Mouse (Mus musculus): Measurements from ENCODE around the gene Rpl26. TPM values are rescaled to one million over a fixed set of nuclear protein-coding genes. Genes with fewer than 3 reads are reported as not detected.

Gene Rpl26
- polyA plus RNA-seq, 1 experiment from 2014 or later, result 1,103 TPM

DNA sequence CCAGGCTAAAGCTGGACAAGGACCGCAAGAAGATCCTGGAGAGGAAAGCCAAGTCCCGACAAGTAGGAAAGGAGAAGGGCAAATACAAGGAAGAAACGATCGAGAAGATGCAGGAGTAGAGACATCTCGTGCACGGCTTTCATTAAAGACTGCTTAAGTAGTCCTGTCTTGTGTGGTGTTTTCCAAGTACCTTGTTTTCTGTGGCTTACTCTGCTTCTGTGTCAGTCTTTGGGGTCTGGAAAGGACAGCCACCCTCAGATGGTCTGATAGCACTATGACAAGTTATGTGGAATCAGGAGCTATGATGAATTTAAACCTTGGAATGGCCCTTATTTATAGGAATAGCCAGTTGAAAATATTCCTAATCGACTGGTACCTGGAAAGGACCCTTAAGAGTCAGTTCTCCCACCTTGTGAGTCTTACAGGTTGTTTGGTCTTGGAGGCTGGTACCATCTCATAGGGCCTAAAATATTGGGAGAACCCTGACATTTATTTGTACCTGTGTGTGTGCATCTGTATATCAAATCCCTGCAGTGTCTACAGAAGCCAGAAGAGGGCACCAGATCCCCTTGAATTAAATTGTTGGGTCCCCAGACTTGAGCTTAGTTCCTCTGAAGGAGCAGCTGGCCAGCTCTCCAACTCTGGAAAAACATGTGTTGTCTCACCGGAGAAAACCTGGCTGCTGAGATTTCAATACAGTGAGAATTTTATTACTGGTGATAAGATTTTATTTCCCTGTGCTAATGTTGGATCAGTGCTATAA is 3.2 kb downstream of the Rpl26 start:
- Histone ChIP-seq H3K4me1 (ENCODE audit: insufficient read depth) (peaks cover 3% of the 10 kb centered on the region; the same call in 1 of the 2 replicates), H3K9ac (no peak overlapping the region), H3K27ac (ENCODE audit: low read depth) (peak overlapping the region; percentile 24; the same call in 1 of the 2 replicates), H3K4me2 (no peak overlapping the region), H3K9me3 (ENCODE audit: low read depth, low read length) (no peaks in the 10 kb centered on the region), H3K27me3 (ENCODE audit: insufficient read depth, low read length) (no peaks in the 10 kb centered on the region), H3K4me3 (ENCODE audit: low read depth, low read length) (no peak overlapping the region), H3K36me3 (ENCODE audit: insufficient read depth) (peaks cover 47% of the 10 kb centered on the region)
- DNase-seq (peak; percentile 92), ATAC-seq (ENCODE audit: insufficient read depth) (no peak)
- peak; percentile 67 for TF ChIP-seq CTCF (IDR thresholded peaks at IDR 0.05; ENCODE audit: low read depth)
- WGBS, result 86% methylated on average over 8 of the region's 8 CpGs

DNA sequence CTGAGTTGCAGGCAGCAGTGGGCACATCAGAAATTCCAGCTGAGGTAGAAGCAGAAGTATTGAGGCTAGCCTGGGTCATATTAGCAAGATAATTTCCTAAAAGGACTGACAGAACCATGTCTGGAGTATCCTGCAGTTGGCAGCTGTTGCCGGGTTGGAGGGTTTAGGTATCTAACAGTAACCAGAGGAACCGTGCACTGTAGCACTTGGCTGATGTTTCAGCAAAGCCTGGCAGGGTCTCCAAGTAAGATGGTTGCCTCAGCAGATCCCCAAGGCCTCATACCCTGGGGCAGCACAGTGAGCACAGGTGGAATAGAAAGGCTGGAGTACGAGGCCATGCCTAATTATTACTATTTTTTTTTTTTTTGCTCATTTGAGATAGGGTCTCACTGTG is 3.8 kb downstream of the Rpl26 start:
- Histone ChIP-seq H3K4me1 (ENCODE audit: insufficient read depth) (peaks cover 3% of the 10 kb centered on the region; the same call in 1 of the 2 replicates), H3K36me3 (ENCODE audit: insufficient read depth) (peaks cover 47% of the 10 kb centered on the region), H3K27me3 (ENCODE audit: insufficient read depth, low read length) (no peaks in the 10 kb centered on the region), H3K27ac (ENCODE audit: low read depth) (no peak overlapping the region), H3K4me3 (ENCODE audit: low read depth, low read length) (no peak overlapping the region), H3K9me3 (ENCODE audit: low read depth, low read length) (no peaks in the 10 kb centered on the region), H3K4me2 (no peak overlapping the region), H3K9ac (no peak overlapping the region)
- no peak for TF ChIP-seq CTCF (IDR thresholded peaks at IDR 0.05; ENCODE audit: low read depth)
- WGBS, result 90% methylated on average over 3 of the region's 3 CpGs
- DNase-seq (no peak), ATAC-seq (ENCODE audit: insufficient read depth) (no peak)

DNA sequence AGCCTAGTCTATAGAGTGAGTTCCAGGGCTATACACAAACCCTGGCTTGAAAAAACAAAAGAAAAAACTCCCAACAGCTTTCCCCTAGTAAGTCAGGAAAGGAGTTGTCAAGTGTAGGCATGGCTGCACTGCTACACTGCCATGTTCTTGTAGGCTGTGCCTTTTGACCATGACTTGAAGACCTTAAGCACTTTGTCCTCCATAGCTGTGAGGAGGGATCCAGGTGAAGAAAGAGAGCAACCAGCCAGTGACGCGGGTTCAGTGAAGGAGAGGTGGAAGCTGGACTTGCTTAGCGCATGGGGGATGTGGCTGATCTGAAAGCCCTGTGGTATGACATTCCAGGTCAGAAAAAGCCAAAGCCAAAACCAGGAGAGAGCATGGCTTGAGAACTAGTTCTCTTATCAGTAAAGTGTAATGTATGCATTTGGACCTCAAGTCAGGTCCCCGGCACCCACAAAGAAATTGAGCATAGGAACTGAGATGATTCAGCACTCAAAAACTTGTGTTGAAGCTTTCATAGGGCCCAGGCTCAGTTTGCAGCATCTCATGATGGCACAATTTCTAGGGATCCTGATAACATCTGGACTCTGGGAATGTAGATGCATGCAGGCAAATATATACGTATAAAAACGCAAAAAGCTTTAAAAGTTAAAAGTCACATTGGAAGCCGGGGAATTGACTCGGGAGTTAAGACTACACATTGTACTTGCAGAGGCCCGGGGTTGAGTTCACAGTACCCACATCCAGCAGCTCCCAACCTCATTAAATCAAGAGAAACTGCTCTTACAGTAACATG is 4.5 kb downstream of the Rpl26 start:
- Histone ChIP-seq H3K4me2 (no peak overlapping the region), H3K9ac (no peak overlapping the region), H3K4me1 (ENCODE audit: insufficient read depth) (peaks cover 2% of the 10 kb centered on the region; the same call in 1 of the 2 replicates), H3K36me3 (ENCODE audit: insufficient read depth) (peaks cover 47% of the 10 kb centered on the region), H3K27me3 (ENCODE audit: insufficient read depth, low read length) (no peaks in the 10 kb centered on the region), H3K4me3 (ENCODE audit: low read depth, low read length) (no peak overlapping the region), H3K9me3 (ENCODE audit: low read depth, low read length) (no peaks in the 10 kb centered on the region), H3K27ac (ENCODE audit: low read depth) (no peak overlapping the region; the same call in 1 of the 2 replicates)
- 81% methylated on average over 9 of the region's 9 CpGs for WGBS
- DNase-seq, result no peak
- ATAC-seq (ENCODE audit: insufficient read depth), result no peak
- no peak for TF ChIP-seq CTCF (IDR thresholded peaks at IDR 0.05; ENCODE audit: low read depth)

DNA sequence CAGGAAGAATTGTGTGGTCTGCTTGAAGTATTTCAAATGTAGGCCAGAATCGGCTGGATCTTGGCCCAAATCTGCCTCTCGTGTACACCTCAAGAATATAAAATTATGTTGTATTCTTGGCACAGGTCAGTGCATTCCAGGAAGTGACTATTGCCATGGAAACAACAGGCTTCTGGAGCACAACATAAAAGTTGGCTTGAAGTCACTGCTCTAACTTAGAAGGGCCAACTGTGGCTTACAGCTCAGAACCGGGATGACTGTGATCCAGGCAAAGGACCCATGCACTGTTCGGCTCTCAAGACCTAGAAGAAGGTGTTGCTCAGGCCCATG is 5.0 kb downstream of the Rpl26 start:
- Histone ChIP-seq H3K4me2 (no peak overlapping the region), H3K9me3 (ENCODE audit: low read depth, low read length) (no peaks in the 10 kb centered on the region), H3K36me3 (ENCODE audit: insufficient read depth) (peaks cover 47% of the 10 kb centered on the region), H3K27me3 (ENCODE audit: insufficient read depth, low read length) (no peaks in the 10 kb centered on the region), H3K4me3 (ENCODE audit: low read depth, low read length) (no peak overlapping the region), H3K9ac (no peak overlapping the region), H3K4me1 (ENCODE audit: insufficient read depth) (no peaks in the 10 kb centered on the region), H3K27ac (ENCODE audit: low read depth) (no peak overlapping the region; the same call in 1 of the 2 replicates)
- WGBS, result 55% methylated on average over 4 of the region's 4 CpGs
- TF ChIP-seq CTCF (IDR thresholded peaks at IDR 0.05; ENCODE audit: low read depth), result no peak
- ATAC-seq (ENCODE audit: insufficient read depth) (peak; percentile 64), DNase-seq (peak; percentile 83)

DNA sequence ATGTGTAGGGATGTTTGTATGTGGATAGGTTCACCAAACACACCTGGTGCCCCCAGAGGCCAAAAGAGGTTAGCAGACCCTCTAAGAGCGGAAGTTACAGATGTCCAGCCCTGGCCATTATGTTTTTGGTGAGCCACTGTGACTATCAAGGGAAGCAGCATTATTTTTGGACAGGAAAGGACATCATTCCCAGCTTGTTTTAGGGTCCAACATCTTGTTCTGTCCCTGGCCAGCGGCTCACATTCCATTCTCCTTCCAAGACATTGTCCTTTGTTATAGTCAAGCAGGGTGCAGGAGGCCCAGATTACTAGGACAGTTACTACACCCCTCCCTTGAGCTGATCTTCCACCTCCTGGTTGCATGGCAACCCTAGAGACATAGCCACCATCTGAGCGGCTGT is 5.9 kb downstream of the Rpl26 start:
- no peaks in the 10 kb centered on the region for H3K9me3 ChIP-seq (ENCODE audit: low read depth, low read length)
- H3K27ac ChIP-seq (ENCODE audit: low read depth), result no peak overlapping the region; the same call in 1 of the 2 replicates

DNA sequence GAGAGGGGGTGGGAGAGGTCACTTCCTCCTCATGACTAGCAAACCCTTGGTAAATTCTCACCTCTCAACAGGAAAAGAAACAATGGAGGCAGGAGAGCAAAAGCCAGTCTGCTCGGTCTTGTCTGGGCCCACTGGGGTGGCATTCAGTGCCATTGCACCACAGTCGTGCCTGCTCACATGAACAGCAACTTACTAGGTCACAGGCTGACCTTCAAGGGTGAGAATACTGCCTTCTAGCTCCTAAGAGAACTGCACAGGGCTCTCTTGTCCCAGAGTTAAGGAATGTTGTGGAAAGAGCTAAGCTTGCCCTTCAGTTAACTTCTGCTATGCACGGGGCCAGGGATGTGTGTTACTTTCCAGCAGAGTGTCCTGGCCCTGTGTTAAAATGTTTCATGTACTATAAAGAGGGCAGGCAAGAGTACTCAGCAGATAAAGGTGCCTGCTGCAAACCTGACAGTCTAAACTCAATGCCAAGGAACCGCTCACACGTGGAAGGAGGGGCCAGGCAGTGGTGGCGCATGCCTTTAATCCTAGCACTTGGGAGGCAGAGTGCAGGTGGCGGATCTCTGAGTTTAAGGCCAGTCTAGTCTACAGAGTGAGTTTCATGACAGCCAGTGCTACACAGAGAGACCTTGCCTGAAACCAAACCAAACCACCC is 7.6 kb downstream of the Rpl26 start:
- no peak for ATAC-seq (ENCODE audit: insufficient read depth)
- H3K9me3 ChIP-seq (ENCODE audit: low read depth, low read length), result no peaks in the 10 kb centered on the region
- no peak overlapping the region for H3K27ac ChIP-seq (ENCODE audit: low read depth)

More for the DNA sequence above, 5.9 kb downstream of the Rpl26 start:
- H3K4me2 ChIP-seq, result no peak overlapping the region
- peaks cover 47% of the 10 kb centered on the region for H3K36me3 ChIP-seq (ENCODE audit: insufficient read depth)
- H3K27me3 ChIP-seq (ENCODE audit: insufficient read depth, low read length), result no peaks in the 10 kb centered on the region
- H3K9ac ChIP-seq, result no peak overlapping the region
- WGBS, result 67% methylated on average over 3 of the region's 3 CpGs
- no peak for TF ChIP-seq CTCF (IDR thresholded peaks at IDR 0.05; ENCODE audit: low read depth)
- DNase-seq (no peak), ATAC-seq (ENCODE audit: insufficient read depth) (no peak)
- no peak overlapping the region for H3K4me3 ChIP-seq (ENCODE audit: low read depth, low read length)
- no peaks in the 10 kb centered on the region for H3K4me1 ChIP-seq (ENCODE audit: insufficient read depth)

More for the DNA sequence above, 7.6 kb downstream of the Rpl26 start:
- DNase-seq, result no peak
- Histone ChIP-seq H3K4me3 (ENCODE audit: low read depth, low read length) (no peak overlapping the region), H3K36me3 (ENCODE audit: insufficient read depth) (peaks cover 31% of the 10 kb centered on the region), H3K27me3 (ENCODE audit: insufficient read depth, low read length) (no peaks in the 10 kb centered on the region), H3K9ac (no peak overlapping the region), H3K4me2 (no peak overlapping the region), H3K4me1 (ENCODE audit: insufficient read depth) (no peaks in the 10 kb centered on the region)
- TF ChIP-seq CTCF (IDR thresholded peaks at IDR 0.05; ENCODE audit: low read depth), result no peak
- 41% methylated on average over 7 of the region's 7 CpGs for WGBS

Measured in lung, embryonic 14.5 days (tissue).